Mouse (Mus musculus): ENCODE data around the gene Chek1.

Chek1 gene

GRCm38 (mm10) chr9:36727034-36727755, at the start of gene Chek1:
Chek1 (minus strand) TSS chr9:36727065.
- in situ Hi-C loops (cut with MboI, MseI) = loop anchor here (10.0 kb wide), 1 partner anchor 1162 kb away; no protein-coding TSS in a partner anchor

- in situ Hi-C loops (cut with MboI, MseI) = no loop called here
Measured at GRCm38 (mm10) chr9:36769048-36769413, 42.2 kb upstream of the Chek1 start.

GRCm38 (mm10) chr9:36768156-36769047, 41.5 kb upstream of the Chek1 start:
- in situ Hi-C loops (cut with MboI, MseI) = no loop called here

- in situ Hi-C loops (cut with MboI, MseI) = no loop called here
Measured at GRCm38 (mm10) chr9:36767203-36768143, 40.6 kb upstream of the Chek1 start, which contains the start of gene Stt3a. Stt3a (minus strand) TSS chr9:36767679.

- in situ Hi-C loops (cut with MboI, MseI) = no loop called here
Measured at GRCm38 (mm10) chr9:36764378-36764777, 37.5 kb upstream of the Chek1 start.

- in situ Hi-C loops (cut with MboI, MseI) = loop anchor here (10.0 kb wide), 1 partner anchor 1162 kb away; no protein-coding TSS in a partner anchor
Measured at GRCm38 (mm10) chr9:36726131-36727033, 483 bp downstream of the Chek1 start.

- in situ Hi-C loops (cut with MboI, MseI) = no loop called here
Measured at GRCm38 (mm10) chr9:36716624-36717023, 10.2 kb downstream of the Chek1 start.

GRCm38 (mm10) chr9:36707304-36707703, 19.6 kb downstream of the Chek1 start:
- in situ Hi-C loops (cut with MboI, MseI) = no loop called here

GRCm38 (mm10) chr9:36705923-36706322, 20.9 kb downstream of the Chek1 start:
- in situ Hi-C loops (cut with MboI, MseI) = no loop called here

GRCm38 (mm10) chr9:36694276-36694675, 32.6 kb downstream of the Chek1 start:
- in situ Hi-C loops (cut with MboI, MseI) = loop anchor here (25.0 kb wide), 1 partner anchor 418 kb away; no protein-coding TSS in a partner anchor

- in situ Hi-C loops (cut with MboI, MseI) = loop anchor here (25.0 kb wide), 1 partner anchor 419 kb away; no protein-coding TSS in a partner anchor
Measured at GRCm38 (mm10) chr9:36692920-36693319, 33.9 kb downstream of the Chek1 start, which contains the start of gene Acrv1. Acrv1 (plus strand) TSS chr9:36693220.

GRCm38 (mm10) chr9:36687329-36687728, 39.5 kb downstream of the Chek1 start:
- in situ Hi-C loops (cut with MboI, MseI) = loop anchor here (25.0 kb wide), 1 partner anchor 425 kb away; no protein-coding TSS in a partner anchor

GRCm38 (mm10) chr9:36681424-36681823, 45.4 kb downstream of the Chek1 start:
- in situ Hi-C loops (cut with MboI, MseI) = loop anchor here (25.0 kb wide), 1 partner anchor 431 kb away; no protein-coding TSS in a partner anchor
